Mouse (Mus musculus): ENCODE measurements around the gene Ptprn2.
"Not testable (repeated sequence)": the region's sequence is repeated elsewhere in the genome, so short reads cannot be mapped to it uniquely, and the experiment has no call there.

The Ptprn2 gene

DNA sequence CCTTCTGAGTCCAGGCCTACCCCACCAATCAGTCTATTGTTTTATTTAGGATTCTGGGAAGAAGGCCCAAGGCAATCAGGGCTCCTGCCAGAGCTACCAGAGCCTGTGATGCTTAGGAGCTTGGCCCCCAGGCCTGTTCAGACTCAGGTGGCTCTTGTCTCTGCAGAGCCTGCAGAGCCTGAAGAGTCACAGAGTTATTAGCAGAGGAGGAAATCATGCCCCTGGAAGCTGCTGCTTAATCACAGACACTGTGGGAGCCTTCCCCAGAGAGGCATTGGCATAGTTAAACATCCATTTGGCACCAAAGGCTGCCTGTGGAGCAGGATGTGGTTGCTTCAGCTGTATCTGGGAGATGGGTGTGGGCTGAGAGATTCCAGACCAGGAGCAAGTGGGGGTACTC is 30.3 kb downstream of the Ptprn2 start:
- no peak for DNase-seq (ENCODE audit: low spot score)

- DNase-seq (ENCODE audit: low spot score), result no peak
Observed at GRCm38 (mm10) chr12:116528861-116529260, 43.3 kb downstream of the Ptprn2 start.

DNA sequence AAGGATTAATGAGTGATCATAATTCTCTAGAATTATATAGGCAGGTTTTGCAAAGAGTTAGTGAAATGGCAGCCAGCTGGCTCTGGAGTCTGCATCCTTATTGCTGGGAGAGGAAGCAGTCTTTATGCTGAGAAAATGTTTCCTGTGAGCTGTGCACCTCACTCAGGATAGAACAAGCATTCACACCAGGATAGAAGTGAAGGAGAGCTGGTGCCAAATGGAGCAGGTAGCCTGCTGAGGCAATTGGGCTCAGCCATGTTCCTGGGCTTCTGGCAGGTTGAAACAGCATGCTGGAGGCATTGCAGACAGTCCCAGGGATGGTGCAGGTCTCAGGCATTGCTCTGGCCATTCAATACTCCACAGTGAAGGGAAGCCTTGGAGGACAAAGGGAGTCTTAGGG is 47.8 kb downstream of the Ptprn2 start:
- no peak for DNase-seq (ENCODE audit: low spot score)

GRCm38 (mm10) chr12:116539305-116539704 is 53.8 kb downstream of the Ptprn2 start:
- no peak for DNase-seq (ENCODE audit: low spot score)

- no peak for DNase-seq (ENCODE audit: low spot score)
Observed at GRCm38 (mm10) chr12:116540608-116541007, 55.1 kb downstream of the Ptprn2 start.

- peak; percentile 53 for DNase-seq (ENCODE audit: low spot score)
Observed at GRCm38 (mm10) chr12:116550031-116550430, 64.5 kb downstream of the Ptprn2 start.

DNA sequence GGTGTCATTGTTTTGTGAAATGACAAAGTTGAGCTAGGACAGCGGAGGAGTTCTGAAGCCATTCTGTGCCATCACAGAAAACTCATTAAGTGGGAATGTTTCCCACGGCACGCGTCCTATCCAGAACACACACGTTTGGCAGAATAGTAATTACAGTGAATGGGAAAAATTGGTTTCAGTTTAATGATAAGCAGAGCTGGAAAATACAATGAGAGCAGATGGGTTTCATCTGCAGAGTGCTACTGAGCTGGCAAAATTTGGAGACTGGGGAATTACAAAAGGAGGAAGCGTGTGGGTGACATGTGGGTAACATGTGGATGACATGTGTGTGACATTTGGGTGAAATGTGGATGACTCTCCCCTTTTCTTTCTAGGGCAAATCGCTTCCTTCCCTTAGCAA is 66.0 kb downstream of the Ptprn2 start:
- no peak for DNase-seq (ENCODE audit: low spot score)

DNA sequence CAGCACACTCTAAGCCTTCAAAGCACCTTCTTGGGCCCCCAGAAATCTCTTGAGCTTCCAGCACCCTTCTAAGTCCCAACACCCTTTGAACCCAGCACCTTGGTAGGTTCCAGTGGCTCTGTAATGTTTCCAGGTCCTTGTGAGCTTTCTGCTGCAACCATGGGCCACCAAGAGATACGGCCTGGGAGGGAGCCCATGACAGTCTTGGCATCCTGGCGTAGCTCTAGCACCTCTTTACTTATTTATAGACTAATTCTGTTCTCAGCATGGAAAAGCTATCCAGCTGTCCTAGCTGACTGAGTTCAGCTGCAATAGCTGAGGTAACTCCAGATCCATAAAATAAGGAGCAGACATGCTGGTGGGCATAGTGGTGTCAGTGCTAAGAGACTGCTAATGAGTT is 66.8 kb downstream of the Ptprn2 start:
- DNase-seq (ENCODE audit: low spot score), result no peak

GRCm38 (mm10) chr12:116553361-116553760 is 67.8 kb downstream of the Ptprn2 start:
- DNase-seq (ENCODE audit: low spot score), result no peak

DNA sequence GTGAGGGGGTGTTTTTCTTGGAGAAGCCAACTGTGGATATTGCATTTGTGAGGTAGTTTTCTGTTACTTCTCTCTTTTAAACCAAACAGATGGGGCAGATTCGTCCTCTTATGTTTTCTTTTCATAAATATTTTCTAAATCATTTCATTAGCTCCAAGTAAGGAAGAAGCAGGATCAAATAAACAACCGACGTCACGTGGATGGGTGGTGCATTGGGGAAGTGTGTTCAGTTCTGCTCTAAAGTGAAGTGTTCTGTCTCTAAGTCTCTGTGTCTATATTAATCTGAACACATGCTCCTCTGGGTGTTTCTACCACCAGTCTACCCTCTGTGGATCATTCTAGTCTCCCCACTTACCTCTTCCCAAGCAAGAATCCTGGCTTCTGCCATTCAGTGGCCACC is 70.4 kb downstream of the Ptprn2 start:
- no peak for DNase-seq (ENCODE audit: low spot score)

GRCm38 (mm10) chr12:116564441-116564840 is 78.9 kb downstream of the Ptprn2 start:
- no peak for DNase-seq (ENCODE audit: low spot score)

- no peak for DNase-seq (ENCODE audit: low spot score)
Observed at GRCm38 (mm10) chr12:116566672-116567071, 81.2 kb downstream of the Ptprn2 start.

- DNase-seq (ENCODE audit: low spot score), result no peak
Observed at GRCm38 (mm10) chr12:116567170-116567569, 81.7 kb downstream of the Ptprn2 start.

DNA sequence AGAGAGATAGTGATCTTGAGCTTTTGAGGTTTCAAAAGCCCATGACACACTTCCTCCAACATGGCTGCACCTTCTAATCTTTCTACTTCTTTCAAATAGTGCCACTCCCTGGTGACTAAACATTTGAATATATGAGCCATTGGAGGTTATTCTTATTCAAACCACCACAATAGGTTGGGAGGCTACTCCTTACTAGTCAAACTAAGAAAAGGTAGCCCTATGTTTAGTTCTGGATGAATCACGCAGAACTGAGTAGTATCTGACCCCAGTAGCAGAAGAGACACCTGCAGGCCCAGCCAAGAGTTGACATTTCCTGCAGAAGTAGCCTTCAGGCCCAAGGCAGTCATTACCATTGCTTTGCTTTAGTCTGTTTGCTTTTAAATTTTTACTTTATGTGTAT is 84.0 kb downstream of the Ptprn2 start:
- no peak for DNase-seq (ENCODE audit: low spot score)

GRCm38 (mm10) chr12:116574102-116574501 is 88.6 kb downstream of the Ptprn2 start:
- DNase-seq (ENCODE audit: low spot score), result no peak

GRCm38 (mm10) chr12:116574720-116575119 is 89.2 kb downstream of the Ptprn2 start:
- no peak for DNase-seq (ENCODE audit: low spot score)

- not testable (repeated sequence) for DNase-seq (ENCODE audit: low spot score)
Observed at GRCm38 (mm10) chr12:116577917-116578316, 92.4 kb downstream of the Ptprn2 start.

DNA sequence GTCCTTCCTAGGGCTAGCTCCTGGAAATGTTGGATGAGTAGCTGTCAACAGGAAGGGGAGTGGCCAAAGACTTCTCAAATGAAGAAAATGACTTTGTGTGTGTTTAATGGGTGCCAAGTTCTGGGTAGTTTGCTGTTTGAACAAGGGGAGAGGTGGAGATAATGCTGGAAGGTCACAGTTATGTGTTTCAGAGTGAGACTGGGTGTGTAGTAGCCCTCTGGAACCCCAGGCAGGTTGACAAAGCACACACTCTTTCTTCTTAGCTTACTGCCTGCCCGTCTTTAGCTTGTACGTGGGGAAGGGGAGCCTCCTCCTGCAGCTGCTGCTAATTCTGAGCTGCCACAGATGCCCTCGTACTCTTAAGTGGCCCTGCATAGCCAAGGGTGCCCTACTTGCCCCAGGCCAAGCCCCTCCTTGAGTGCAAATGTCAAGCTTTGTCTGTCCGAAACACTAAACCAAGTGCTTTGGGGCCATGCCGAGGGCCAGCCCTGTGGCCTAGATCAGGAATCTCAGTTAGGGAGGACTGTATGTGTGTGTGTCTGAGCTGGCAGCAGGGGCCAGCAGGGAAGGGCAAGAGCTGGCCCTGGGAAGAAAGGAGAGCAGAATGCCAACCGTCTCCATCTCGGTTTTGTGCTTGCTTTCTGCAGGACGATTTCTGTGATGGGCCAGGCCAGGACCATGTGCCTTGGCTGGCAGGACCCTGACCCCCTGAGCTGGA is 95.5 kb downstream of the Ptprn2 start:
- no peak for DNase-seq (ENCODE audit: low spot score)

DNA sequence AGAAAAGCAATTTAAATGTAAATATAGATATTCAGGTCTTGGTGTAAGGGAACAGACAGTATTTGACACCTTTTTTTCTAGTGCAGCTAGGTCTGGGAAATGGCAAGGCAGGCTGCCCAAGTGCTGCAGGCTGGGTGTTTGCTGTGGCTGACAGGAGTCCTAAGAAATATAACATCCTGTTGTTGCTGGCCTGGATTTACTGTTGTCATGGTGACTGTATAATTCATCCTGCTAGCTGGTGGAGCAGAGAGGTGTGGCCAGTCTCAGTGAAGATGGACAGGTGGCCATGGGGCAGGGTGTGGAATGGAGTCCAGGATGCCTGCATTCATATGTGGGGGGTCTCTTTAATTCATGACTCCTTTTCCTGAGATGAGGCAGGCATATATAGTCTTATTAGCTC is 96.3 kb downstream of the Ptprn2 start:
- DNase-seq (ENCODE audit: low spot score), result no peak

- no peak for DNase-seq (ENCODE audit: low spot score)
Observed at GRCm38 (mm10) chr12:116582829-116583228, 97.3 kb downstream of the Ptprn2 start.

GRCm38 (mm10) chr12:116585001-116585400 is 99.5 kb downstream of the Ptprn2 start:
- no peak for DNase-seq (ENCODE audit: low spot score)

DNA sequence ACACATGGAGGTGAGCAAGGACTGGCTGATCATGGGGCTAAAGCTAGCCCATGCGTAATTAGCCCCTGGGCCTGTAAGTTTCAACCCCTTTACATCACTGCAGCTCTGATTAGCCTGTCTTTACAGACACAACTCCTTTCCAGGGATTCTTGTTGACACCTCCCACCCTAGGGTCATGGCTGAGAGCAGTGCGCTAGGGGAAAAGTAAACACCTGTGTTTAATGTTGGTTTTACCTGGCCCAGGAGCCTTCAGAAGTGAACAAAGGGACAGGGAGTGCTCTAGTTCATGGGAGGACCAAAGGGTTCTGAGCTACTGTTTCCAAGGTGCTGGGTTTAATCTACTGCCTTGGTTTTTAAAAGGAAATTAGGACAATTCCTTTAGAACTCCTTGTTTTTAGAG is 100.6 kb downstream of the Ptprn2 start:
- no peak for DNase-seq (ENCODE audit: low spot score)

DNA sequence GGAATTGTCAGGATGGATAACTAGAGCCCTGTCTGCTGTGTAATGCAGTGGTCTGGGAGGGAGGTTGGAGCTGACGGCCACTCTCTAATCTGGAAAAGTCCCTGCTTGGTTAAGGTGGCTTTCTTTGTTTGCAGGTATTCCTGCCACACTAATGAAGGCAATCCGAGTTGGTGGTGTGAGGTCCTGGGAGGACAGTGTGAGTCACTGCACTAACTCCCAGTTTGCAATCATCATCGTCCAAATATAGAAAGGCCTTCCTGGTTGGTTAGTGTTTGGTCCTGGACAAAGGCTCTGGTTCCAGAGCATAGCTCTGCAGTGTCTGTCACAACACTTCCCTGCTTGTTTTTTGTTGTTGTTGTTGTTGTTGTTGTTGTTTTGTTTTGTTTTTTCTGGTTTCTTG is 102.0 kb downstream of the Ptprn2 start:
- no peak for DNase-seq (ENCODE audit: low spot score)

- no peak for DNase-seq (ENCODE audit: low spot score)
Observed at GRCm38 (mm10) chr12:116590076-116590475, 104.6 kb downstream of the Ptprn2 start.

Data from left cerebral cortex, adult 11 months (tissue).